Mouse (Mus musculus): ENCODE measurements around the gene Cbfa2t2. TPM values are rescaled to one million over a fixed set of nuclear protein-coding genes. Genes with fewer than 3 reads are reported as not detected.
A peak's percentile ranks its signal among the peaks of the same experiment; 100 is the strongest.

Gene Cbfa2t2
- polyA plus RNA-seq, 1 experiment from 2014 or later: 43.6 TPM

GRCm38 (mm10) chr2:154448633-154449032, 12.4 kb downstream of the Cbfa2t2 start:
- peaks cover 12% of the 10 kb centered on the region for H3K36me3 ChIP-seq
- H3K9ac ChIP-seq: no peak overlapping the region
- no peaks in the 10 kb centered on the region for H3K4me1 ChIP-seq
- no peak overlapping the region for H3K4me3 ChIP-seq (replicated peaks)
- ATAC-seq (ENCODE audit: insufficient number of reproducible peaks, low FRiP score, low TSS enrichment, low read depth): no peak
- no peaks in the 10 kb centered on the region for H3K9me3 ChIP-seq (replicated peaks)
- no peak overlapping the region for H3K4me2 ChIP-seq (replicated peaks)
- no peak overlapping the region for H3K27ac ChIP-seq (replicated peaks)
- no peaks in the 10 kb centered on the region for H3K27me3 ChIP-seq

GRCm38 (mm10) chr2:154452951-154453350, 16.7 kb downstream of the Cbfa2t2 start:
- no peaks in the 10 kb centered on the region for H3K9me3 ChIP-seq (replicated peaks)
- 94% methylated on average over 2 of the region's 2 CpGs for WGBS

GRCm38 (mm10) chr2:154454099-154454498, 17.8 kb downstream of the Cbfa2t2 start:
- Histone ChIP-seq H3K4me3 (replicated peaks) (no peak overlapping the region), H3K9me3 (replicated peaks) (no peaks in the 10 kb centered on the region), H3K27me3 (no peaks in the 10 kb centered on the region), H3K9ac (no peak overlapping the region), H3K4me1 (peaks cover 23% of the 10 kb centered on the region), H3K4me2 (replicated peaks) (no peak overlapping the region), H3K36me3 (0 out of 2 replicates have a peak, but pooled peaks cover 5% of the 10 kb centered on the region), H3K27ac (replicated peaks) (peak overlapping the region; percentile 58; the same call in 1 of the 2 replicates)
- WGBS: 28% methylated on average over 1 of the region's 1 CpGs
- no peak for ATAC-seq (ENCODE audit: insufficient number of reproducible peaks, low FRiP score, low TSS enrichment, low read depth)

More at GRCm38 (mm10) chr2:154452951-154453350, 16.7 kb downstream of the Cbfa2t2 start:
- no peak overlapping the region for H3K9ac ChIP-seq
- peaks cover 8% of the 10 kb centered on the region for H3K36me3 ChIP-seq
- H3K27ac ChIP-seq (replicated peaks): no peak overlapping the region
- H3K4me2 ChIP-seq (replicated peaks): no peak overlapping the region
- peaks cover 23% of the 10 kb centered on the region for H3K4me1 ChIP-seq
- no peaks in the 10 kb centered on the region for H3K27me3 ChIP-seq
- H3K4me3 ChIP-seq (replicated peaks): no peak overlapping the region
- no peak for ATAC-seq (ENCODE audit: insufficient number of reproducible peaks, low FRiP score, low TSS enrichment, low read depth)

- no peak overlapping the region for H3K4me2 ChIP-seq (replicated peaks)
- no peaks in the 10 kb centered on the region for H3K9me3 ChIP-seq (replicated peaks)
- no peak overlapping the region for H3K4me3 ChIP-seq (replicated peaks)
- H3K9ac ChIP-seq: no peak overlapping the region
- H3K4me1 ChIP-seq: peaks cover 23% of the 10 kb centered on the region
- 36% methylated on average over 3 of the region's 3 CpGs for WGBS
- H3K27me3 ChIP-seq: no peaks in the 10 kb centered on the region
- 0 out of 2 replicates have a peak, but pooled peaks cover 5% of the 10 kb centered on the region for H3K36me3 ChIP-seq
- ATAC-seq (ENCODE audit: insufficient number of reproducible peaks, low FRiP score, low TSS enrichment, low read depth): no peak
- peak overlapping the region; percentile 65; the same call in 1 of the 2 replicates for H3K27ac ChIP-seq (replicated peaks)
These were observed 18.3 kb downstream of the Cbfa2t2 start for GRCm38 (mm10) chr2:154454605-154455004.

GRCm38 (mm10) chr2:154455776-154456175, 19.5 kb downstream of the Cbfa2t2 start:
- 18% methylated on average over 5 of the region's 5 CpGs for WGBS

GRCm38 (mm10) chr2:154456621-154457020, 20.3 kb downstream of the Cbfa2t2 start:
- no peak overlapping the region for H3K4me2 ChIP-seq (replicated peaks)
- H3K4me1 ChIP-seq: peaks cover 28% of the 10 kb centered on the region
- H3K9me3 ChIP-seq (replicated peaks): no peaks in the 10 kb centered on the region
- 0 out of 2 replicates have a peak, but pooled peaks cover 5% of the 10 kb centered on the region for H3K36me3 ChIP-seq
- no peak overlapping the region for H3K9ac ChIP-seq
- ATAC-seq (ENCODE audit: insufficient number of reproducible peaks, low FRiP score, low TSS enrichment, low read depth): no peak
- no peak overlapping the region for H3K27ac ChIP-seq (replicated peaks)
- H3K27me3 ChIP-seq: no peaks in the 10 kb centered on the region
- H3K4me3 ChIP-seq (replicated peaks): no peak overlapping the region

More at GRCm38 (mm10) chr2:154455776-154456175, 19.5 kb downstream of the Cbfa2t2 start:
- H3K36me3 ChIP-seq: 0 out of 2 replicates have a peak, but pooled peaks cover 5% of the 10 kb centered on the region
- peaks cover 28% of the 10 kb centered on the region for H3K4me1 ChIP-seq
- H3K9ac ChIP-seq: no peak overlapping the region
- H3K4me3 ChIP-seq (replicated peaks): no peak overlapping the region
- H3K27ac ChIP-seq (replicated peaks): peak overlapping the region; percentile 65
- H3K4me2 ChIP-seq (replicated peaks): peak overlapping the region; percentile 15; the same call in 1 of the 2 replicates
- ATAC-seq (ENCODE audit: insufficient number of reproducible peaks, low FRiP score, low TSS enrichment, low read depth): 0 out of 2 replicates have a peak, but pooled peaks have one; percentile 21
- no peaks in the 10 kb centered on the region for H3K27me3 ChIP-seq
- no peaks in the 10 kb centered on the region for H3K9me3 ChIP-seq (replicated peaks)

GRCm38 (mm10) chr2:154459262-154459661, 23.0 kb downstream of the Cbfa2t2 start:
- no peak for ATAC-seq (ENCODE audit: insufficient number of reproducible peaks, low FRiP score, low TSS enrichment, low read depth)
- 47% methylated on average over 2 of the region's 2 CpGs for WGBS
- no peaks in the 10 kb centered on the region for H3K27me3 ChIP-seq
- H3K9me3 ChIP-seq (replicated peaks): no peaks in the 10 kb centered on the region
- H3K4me2 ChIP-seq (replicated peaks): no peak overlapping the region
- no peak overlapping the region for H3K27ac ChIP-seq (replicated peaks)
- H3K4me3 ChIP-seq (replicated peaks): no peak overlapping the region
- H3K9ac ChIP-seq: no peak overlapping the region
- H3K4me1 ChIP-seq: peaks cover 28% of the 10 kb centered on the region
- H3K36me3 ChIP-seq: no peaks in the 10 kb centered on the region

- 17% methylated on average over 4 of the region's 4 CpGs for WGBS
- Histone ChIP-seq H3K9me3 (replicated peaks) (no peaks in the 10 kb centered on the region), H3K4me2 (replicated peaks) (peak overlapping the region; percentile 19; the same call in 1 of the 2 replicates), H3K36me3 (no peaks in the 10 kb centered on the region), H3K9ac (no peak overlapping the region), H3K27ac (replicated peaks) (peak overlapping the region; percentile 13; the same call in 1 of the 2 replicates), H3K27me3 (no peaks in the 10 kb centered on the region), H3K4me1 (peaks cover 26% of the 10 kb centered on the region), H3K4me3 (replicated peaks) (no peak overlapping the region)
- peak; percentile 39; the same call in 1 of the 2 replicates for ATAC-seq (ENCODE audit: insufficient number of reproducible peaks, low FRiP score, low TSS enrichment, low read depth)
These were observed 23.6 kb downstream of the Cbfa2t2 start for GRCm38 (mm10) chr2:154459851-154460250.

GRCm38 (mm10) chr2:154463621-154464198, 27.4 kb downstream of the Cbfa2t2 start:
- H3K4me2 ChIP-seq (replicated peaks): no peak overlapping the region
- no peaks in the 10 kb centered on the region for H3K9me3 ChIP-seq (replicated peaks)
- H3K4me1 ChIP-seq: peaks cover 25% of the 10 kb centered on the region
- H3K27ac ChIP-seq (replicated peaks): no peak overlapping the region
- H3K4me3 ChIP-seq (replicated peaks): no peak overlapping the region
- H3K36me3 ChIP-seq: no peaks in the 10 kb centered on the region
- H3K27me3 ChIP-seq: no peaks in the 10 kb centered on the region
- no peak for ATAC-seq (ENCODE audit: insufficient number of reproducible peaks, low FRiP score, low TSS enrichment, low read depth)
- 72% methylated on average over 11 of the region's 11 CpGs for WGBS
- H3K9ac ChIP-seq: no peak overlapping the region

GRCm38 (mm10) chr2:154465914-154466335, 29.6 kb downstream of the Cbfa2t2 start:
- 46% methylated on average over 1 of the region's 1 CpGs for WGBS
- H3K36me3 ChIP-seq: no peaks in the 10 kb centered on the region
- ATAC-seq (ENCODE audit: insufficient number of reproducible peaks, low FRiP score, low TSS enrichment, low read depth): no peak
- H3K27ac ChIP-seq (replicated peaks): no peak overlapping the region
- H3K9ac ChIP-seq: no peak overlapping the region
- H3K27me3 ChIP-seq: no peaks in the 10 kb centered on the region
- H3K4me2 ChIP-seq (replicated peaks): no peak overlapping the region
- no peak overlapping the region for H3K4me3 ChIP-seq (replicated peaks)
- no peaks in the 10 kb centered on the region for H3K9me3 ChIP-seq (replicated peaks)
- peaks cover 20% of the 10 kb centered on the region for H3K4me1 ChIP-seq

- H3K4me3 ChIP-seq (replicated peaks): no peak overlapping the region
- peaks cover 20% of the 10 kb centered on the region for H3K4me1 ChIP-seq
- no peak overlapping the region for H3K4me2 ChIP-seq (replicated peaks)
- no peaks in the 10 kb centered on the region for H3K9me3 ChIP-seq (replicated peaks)
- WGBS: 78% methylated on average over 5 of the region's 5 CpGs
- no peak for ATAC-seq (ENCODE audit: insufficient number of reproducible peaks, low FRiP score, low TSS enrichment, low read depth)
- H3K36me3 ChIP-seq: no peaks in the 10 kb centered on the region
- H3K27ac ChIP-seq (replicated peaks): no peak overlapping the region
- H3K9ac ChIP-seq: no peak overlapping the region
- no peaks in the 10 kb centered on the region for H3K27me3 ChIP-seq
These were observed 30.9 kb downstream of the Cbfa2t2 start for GRCm38 (mm10) chr2:154467139-154467538.
